Mouse (Mus musculus) cerebellum, adult 9-10 months (tissue): Measurements from ENCODE around the gene Gm3020.
"Not testable (repeated sequence)": the region's sequence is repeated elsewhere in the genome, so short reads cannot be mapped to it uniquely, and the experiment has no call there.

Source experiments
- DNase-seq: peaks from one replicate; pipeline ENCODE4 v3.0.0; 2022

The Gm3020 gene

GRCm38 (mm10) chr14:3651730-3652129 is at the start of gene Gm3020:
Gm3020 (plus strand) TSS chr14:3652030.
- not testable (repeated sequence) for DNase-seq

- DNase-seq = not testable (repeated sequence)
Measured at GRCm38 (mm10) chr14:3634212-3634611, 17.6 kb upstream of the Gm3020 start, which contains the start of gene Gm3012. Gm3012 (plus strand) TSS chr14:3634512.

- DNase-seq = not testable (repeated sequence)
Measured at GRCm38 (mm10) chr14:3688483-3688882, 36.7 kb downstream of the Gm3020 start, which contains the start of gene Gm3043. Gm3043 (plus strand) TSS chr14:3688783.
